Mouse (Mus musculus): ENCODE data around the gene Atg2a. TPM values are rescaled to one million over a fixed set of nuclear protein-coding genes. Genes with fewer than 3 reads are reported as not detected.

The Atg2a gene
- polyA plus RNA-seq (2015; fragmentation: Nextera tagmentation; extraction: Ambion mirVana) = 8.0 and 12.7 TPM in 2 replicates

GRCm38 (mm10) chr19:6241274-6242107, at the start of gene Atg2a:
TSS of gene Atg2a (plus strand) at chr19:6241668.

DNA sequence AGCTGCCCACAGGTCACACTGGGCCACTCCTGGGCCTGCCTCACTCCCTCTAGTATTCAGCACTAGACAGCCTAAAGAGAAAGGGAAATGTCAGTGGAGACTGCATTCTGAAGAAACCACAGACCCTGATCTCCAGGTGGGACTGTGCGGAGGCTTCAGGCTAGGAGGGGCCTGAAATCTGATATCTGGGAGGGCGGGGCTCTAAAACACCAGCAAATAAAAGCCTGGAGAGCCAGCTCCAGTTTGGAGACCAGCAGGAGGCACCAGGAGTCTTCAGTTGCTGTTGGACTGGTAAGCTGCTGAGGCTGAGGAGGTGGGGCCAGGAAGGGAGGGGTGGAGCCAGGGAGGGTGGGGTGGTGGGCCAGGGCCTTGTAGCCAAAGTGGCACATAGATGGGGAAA, 15.3 kb upstream of the Atg2a start, which contains the start of gene Gpha2:
Gene Gpha2, plus strand, starts transcription at position 246 of the 400 bp plus-strand sequence.

DNA sequence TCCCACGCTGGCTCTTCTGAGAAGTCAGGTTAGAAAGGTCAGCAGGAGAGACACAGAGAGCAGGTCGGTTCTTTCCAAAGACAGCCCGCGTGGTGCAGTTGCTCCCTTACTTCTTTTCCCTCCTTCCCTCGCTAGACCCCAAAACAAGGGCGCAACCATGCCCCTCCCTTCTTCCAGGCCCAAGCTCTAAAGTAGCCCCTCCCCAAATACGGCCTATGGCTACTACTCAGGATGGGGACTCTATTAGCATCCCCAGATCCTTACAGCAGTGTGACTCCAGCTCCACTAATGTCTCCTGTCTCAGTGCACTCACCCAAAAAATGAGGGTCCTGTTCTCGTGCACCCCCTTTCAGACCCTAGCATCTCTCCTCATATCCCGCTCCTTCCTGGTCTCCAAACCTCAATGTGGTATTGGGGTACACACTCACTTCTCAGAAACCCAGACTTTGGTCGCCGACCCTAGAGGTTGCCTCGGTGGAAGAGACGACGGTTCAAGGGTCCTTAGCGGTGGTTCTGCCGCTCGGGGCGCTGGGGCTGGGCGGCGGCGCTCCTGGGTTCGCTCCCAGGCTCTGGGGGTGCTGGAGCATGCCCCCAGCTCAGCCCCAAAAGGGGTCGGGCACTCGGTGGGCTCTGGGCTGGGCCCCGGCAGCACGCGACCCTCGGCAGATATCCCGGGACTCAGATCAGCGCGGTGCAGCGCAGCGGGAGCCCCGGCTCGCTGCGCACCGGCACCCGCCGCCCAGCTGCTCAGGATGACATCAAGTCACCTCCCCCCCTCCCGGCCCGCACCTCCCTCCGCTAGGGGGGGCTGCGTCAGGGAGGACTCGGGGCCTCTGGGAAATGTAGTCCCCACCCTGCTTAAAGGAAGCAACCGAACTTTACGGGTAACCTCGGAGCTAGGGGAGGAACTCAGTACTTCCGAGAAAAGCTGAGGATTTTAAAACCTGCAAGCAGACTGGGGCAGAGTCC, 6.1 kb upstream of the Atg2a start, which contains the start of gene Ppp2r5b:
Gene Ppp2r5b, minus strand, starts transcription at position 789 of the 969 bp plus-strand sequence.

DNA sequence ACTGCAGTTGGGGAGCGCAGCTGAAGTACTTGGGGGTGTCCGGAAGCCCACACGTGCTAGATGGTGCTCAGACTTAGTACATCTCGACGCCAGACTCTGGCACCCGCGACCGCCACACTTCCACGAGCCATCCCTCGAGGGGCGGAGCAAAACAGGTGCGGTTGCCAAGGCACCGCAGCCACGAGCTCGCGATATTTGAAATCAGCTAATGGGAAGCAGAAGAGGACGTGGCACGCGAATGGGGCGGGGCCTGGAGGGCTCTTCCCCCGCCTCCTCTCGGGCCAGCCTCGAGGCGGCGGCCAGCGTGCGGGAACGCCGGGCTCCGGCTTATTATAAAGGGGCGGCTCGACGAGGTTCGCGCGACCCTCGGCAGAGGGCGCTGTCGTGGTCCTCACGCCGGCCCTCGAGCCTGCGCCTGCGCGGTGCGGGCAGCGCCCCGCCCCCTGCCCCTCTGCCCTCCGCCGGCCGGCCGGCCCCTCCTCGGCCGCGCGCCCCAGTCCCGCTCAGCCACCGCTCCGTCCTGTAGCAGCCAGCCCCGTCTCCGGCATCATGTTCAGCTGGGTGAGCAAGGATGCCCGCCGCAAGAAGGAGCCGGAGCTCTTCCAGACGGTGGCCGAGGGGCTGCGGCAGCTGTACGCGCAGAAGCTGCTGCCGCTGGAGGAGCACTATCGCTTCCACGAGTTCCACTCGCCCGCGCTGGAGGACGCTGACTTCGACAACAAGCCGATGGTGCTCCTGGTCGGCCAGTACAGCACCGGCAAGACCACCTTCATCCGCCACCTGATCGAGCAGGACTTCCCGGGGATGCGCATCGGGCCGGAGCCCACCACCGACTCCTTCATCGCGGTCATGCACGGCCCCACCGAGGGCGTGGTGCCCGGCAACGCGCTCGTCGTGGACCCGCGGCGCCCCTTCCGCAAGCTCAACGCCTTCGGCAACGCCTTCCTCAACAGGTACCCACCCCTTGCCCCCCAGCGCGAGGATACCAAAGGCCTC, 35.3 kb downstream of the Atg2a start, which contains the start of gene Ehd1:
Gene Ehd1, plus strand, starts transcription at position 300 of the 996 bp plus-strand sequence.

GRCm38 (mm10) chr19:6306137-6306551, 64.7 kb downstream of the Atg2a start, which contains the start of gene Cdc42bpg:
TSS of gene Cdc42bpg (plus strand) at chr19:6306456.

MicroRNA genes within 50 kb of the gene (microRNA counts, 519-probe panel; counts per million panel counts)
- 40.5 counts per million for microRNA mmu-miR-192

Small RNAs within 50 kb of the gene (microRNA-seq; reads per million reads assigned to microRNA genes)
- gene Mir192 (72.0 reads per million, percentile 39 among the genes with 10 or more reads in this experiment), gene Mir194-2 (122 reads per million, percentile 46 among the genes with 10 or more reads in this experiment)

Other genes with a start within 250 kb of the Atg2a start
- gene Capn1, start 225.8 kb upstream of the Atg2a start, polyA plus RNA-seq (2015; fragmentation: Nextera tagmentation; extraction: Ambion mirVana) = 5.2 and 5.8 TPM in 2 replicates
- gene Syvn1, start 195.1 kb upstream of the Atg2a start, polyA plus RNA-seq (2015; fragmentation: Nextera tagmentation; extraction: Ambion mirVana) = 28.0 and 31.6 TPM in 2 replicates
- gene Mrpl49, start 183.9 kb upstream of the Atg2a start, polyA plus RNA-seq (2015; fragmentation: Nextera tagmentation; extraction: Ambion mirVana) = 51.3 and 60.2 TPM in 2 replicates
- gene Fau, start 183.8 kb upstream of the Atg2a start, polyA plus RNA-seq (2015; fragmentation: Nextera tagmentation; extraction: Ambion mirVana) = 603 and 680 TPM in 2 replicates
- 44.4 and 45.4 TPM in 2 replicates for gene Znhit2, start 180.5 kb upstream of the Atg2a start, polyA plus RNA-seq (2015; fragmentation: Nextera tagmentation; extraction: Ambion mirVana)
- gene Tm7sf2, start 173.3 kb upstream of the Atg2a start, polyA plus RNA-seq (2015; fragmentation: Nextera tagmentation; extraction: Ambion mirVana) = 53.5 and 57.5 TPM in 2 replicates
- gene Vps51, start 164.4 kb upstream of the Atg2a start, polyA plus RNA-seq (2015; fragmentation: Nextera tagmentation; extraction: Ambion mirVana) = 76.7 and 77.3 TPM in 2 replicates
- gene Tmem262, start 161.6 kb upstream of the Atg2a start, polyA plus RNA-seq (2015; fragmentation: Nextera tagmentation; extraction: Ambion mirVana) = not detected in 2 replicates
- gene Gm28374, start 159.4 kb upstream of the Atg2a start, polyA plus RNA-seq (2015; fragmentation: Nextera tagmentation; extraction: Ambion mirVana) = 0.75 TPM in 1 of 2 replicates, not detected in the other
- gene Zfpl1, start 156.7 kb upstream of the Atg2a start, polyA plus RNA-seq (2015; fragmentation: Nextera tagmentation; extraction: Ambion mirVana) = 75.3 and 75.4 TPM in 2 replicates
- 2.8 and 3.1 TPM in 2 replicates for gene Cdca5, start 156.7 kb upstream of the Atg2a start, polyA plus RNA-seq (2015; fragmentation: Nextera tagmentation; extraction: Ambion mirVana)
- gene AC131692.1, start 147.2 kb upstream of the Atg2a start, polyA plus RNA-seq (2015; fragmentation: Nextera tagmentation; extraction: Ambion mirVana) = not detected in 2 replicates
- 0.27 TPM in 2 replicates for gene Naaladl1, start 135.9 kb upstream of the Atg2a start, polyA plus RNA-seq (2015; fragmentation: Nextera tagmentation; extraction: Ambion mirVana)
- gene Sac3d1, start 123.0 kb upstream of the Atg2a start, polyA plus RNA-seq (2015; fragmentation: Nextera tagmentation; extraction: Ambion mirVana) = 53.9 and 58.0 TPM in 2 replicates
- gene Snx15, start 113.4 kb upstream of the Atg2a start, polyA plus RNA-seq (2015; fragmentation: Nextera tagmentation; extraction: Ambion mirVana) = 51.8 and 61.0 TPM in 2 replicates
- 0.18 TPM in 1 of 2 replicates, not detected in the other for gene Batf2, start 100.7 kb upstream of the Atg2a start, polyA plus RNA-seq (2015; fragmentation: Nextera tagmentation; extraction: Ambion mirVana)
- gene Arl2, start 100.1 kb upstream of the Atg2a start, polyA plus RNA-seq (2015; fragmentation: Nextera tagmentation; extraction: Ambion mirVana) = 163 TPM in 2 replicates
- not detected in 2 replicates for gene Majin, start 57.3 kb upstream of the Atg2a start, polyA plus RNA-seq (2015; fragmentation: Nextera tagmentation; extraction: Ambion mirVana)
- 0.67 and 0.69 TPM in 2 replicates for gene Gpha2, start 15.3 kb upstream of the Atg2a start, polyA plus RNA-seq (2015; fragmentation: Nextera tagmentation; extraction: Ambion mirVana)
- gene Ppp2r5b, start 5.8 kb upstream of the Atg2a start, polyA plus RNA-seq (2015; fragmentation: Nextera tagmentation; extraction: Ambion mirVana) = 150 and 175 TPM in 2 replicates
- 66.0 and 70.7 TPM in 2 replicates for gene Ehd1, start 35.1 kb downstream of the Atg2a start, polyA plus RNA-seq (2015; fragmentation: Nextera tagmentation; extraction: Ambion mirVana)
- gene Cdc42bpg, start 64.8 kb downstream of the Atg2a start, polyA plus RNA-seq (2015; fragmentation: Nextera tagmentation; extraction: Ambion mirVana) = 0.28 and 0.34 TPM in 2 replicates
- gene Men1, start 93.3 kb downstream of the Atg2a start, polyA plus RNA-seq (2015; fragmentation: Nextera tagmentation; extraction: Ambion mirVana) = 56.2 and 63.5 TPM in 2 replicates
- gene Map4k2, start 99.5 kb downstream of the Atg2a start, polyA plus RNA-seq (2015; fragmentation: Nextera tagmentation; extraction: Ambion mirVana) = 22.5 and 32.9 TPM in 2 replicates
- 66.5 and 74.7 TPM in 2 replicates for gene Sf1, start 122.0 kb downstream of the Atg2a start, polyA plus RNA-seq (2015; fragmentation: Nextera tagmentation; extraction: Ambion mirVana)
- 11.5 and 12.5 TPM in 2 replicates for gene Pygm, start 142.7 kb downstream of the Atg2a start, polyA plus RNA-seq (2015; fragmentation: Nextera tagmentation; extraction: Ambion mirVana)
- gene Rasgrp2, start 157.7 kb downstream of the Atg2a start, polyA plus RNA-seq (2015; fragmentation: Nextera tagmentation; extraction: Ambion mirVana) = 351 and 357 TPM in 2 replicates
- 77.0 and 91.8 TPM in 2 replicates for gene Nrxn2, start 177.1 kb downstream of the Atg2a start, polyA plus RNA-seq (2015; fragmentation: Nextera tagmentation; extraction: Ambion mirVana)

Measured in neural tube, postnatal 0 days (tissue).